Mouse (Mus musculus) 416B (cell line): Measurements from ENCODE around the gene Nhlh2.

Experiments
- DNase-seq: peaks from one replicate; pipeline ENCODE4 v3.0.0; 2011; ENCODE audit warnings: low read depth

The Nhlh2 gene

DNA sequence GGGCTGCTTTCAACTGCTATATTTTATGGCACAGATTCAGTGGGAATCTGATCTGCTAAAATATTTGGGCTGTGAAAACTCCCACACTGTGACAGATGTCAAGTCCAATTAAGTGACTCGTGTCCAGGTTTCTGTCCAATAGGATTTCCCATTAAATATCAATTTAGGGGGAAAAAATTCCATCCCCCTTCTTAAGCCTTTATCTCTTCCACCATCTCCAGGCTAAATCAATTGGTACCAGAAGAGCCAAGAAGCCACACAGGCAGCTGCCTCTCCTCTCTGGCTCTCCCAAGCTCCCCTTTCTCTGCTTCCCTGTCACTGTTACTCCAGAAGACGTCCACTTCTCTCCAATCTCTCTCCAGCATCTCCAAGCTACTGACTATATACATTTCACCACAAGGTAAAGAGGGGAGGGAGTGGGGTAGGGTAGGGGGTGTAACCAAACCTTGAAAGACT is at the start of gene Nhlh2:
Gene Nhlh2 (plus strand): TSS at position 151 of the 456 bp plus-strand sequence.
- no peak for DNase-seq

GRCm38 (mm10) chr3:101961146-101961835 is 48.6 kb upstream of the Nhlh2 start:
- DNase-seq, result no peak

DNA sequence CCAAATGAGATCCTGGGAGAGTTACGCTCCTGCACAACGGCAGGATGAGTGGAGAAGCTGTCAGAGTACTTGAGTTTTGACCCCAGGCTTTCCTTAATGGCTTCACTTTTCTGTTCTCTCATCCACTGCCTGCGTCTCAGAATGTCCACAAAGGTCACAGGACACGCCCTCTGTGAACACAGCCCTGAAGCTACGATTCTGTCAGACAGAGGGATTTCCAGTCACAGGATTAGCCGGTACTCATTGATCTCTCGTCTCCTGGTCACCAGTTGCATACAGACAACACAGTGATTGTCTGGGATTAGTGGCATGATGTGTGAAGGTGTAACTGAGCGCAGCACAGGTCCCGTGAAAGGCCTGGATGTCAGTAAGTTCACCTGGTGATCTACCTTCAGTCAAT is 46.4 kb upstream of the Nhlh2 start:
- DNase-seq, result no peak

- no peak for DNase-seq
These were observed 45.5 kb upstream of the Nhlh2 start for GRCm38 (mm10) chr3:101964352-101964751.

- DNase-seq, result no peak
These were observed 42.9 kb upstream of the Nhlh2 start for GRCm38 (mm10) chr3:101966825-101967558.

DNA sequence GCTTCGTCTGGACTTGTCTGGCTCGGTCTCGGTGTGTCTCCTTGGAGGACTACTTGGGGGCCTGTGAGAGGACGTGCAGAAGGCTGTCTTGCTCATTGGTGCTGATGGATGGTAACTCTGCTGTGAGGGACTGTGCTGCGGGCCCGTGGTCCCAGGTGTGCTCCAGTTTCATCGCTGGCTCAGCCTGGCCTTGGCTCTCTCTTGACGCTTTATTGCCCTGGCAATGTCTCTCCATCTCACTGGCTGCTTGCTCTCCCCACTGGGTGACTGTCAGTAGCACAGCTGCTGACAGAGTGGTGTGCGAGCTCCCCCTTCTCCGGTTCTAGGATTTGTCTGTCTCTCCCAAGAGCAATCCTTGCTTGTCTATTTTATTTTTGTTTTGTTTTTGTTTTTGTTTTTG is 34.5 kb upstream of the Nhlh2 start:
- no peak for DNase-seq

- DNase-seq, result no peak
These were observed 31.4 kb upstream of the Nhlh2 start for GRCm38 (mm10) chr3:101978299-101978994.

GRCm38 (mm10) chr3:101983917-101984316 is 26.0 kb upstream of the Nhlh2 start:
- DNase-seq, result peak; percentile 15

DNA sequence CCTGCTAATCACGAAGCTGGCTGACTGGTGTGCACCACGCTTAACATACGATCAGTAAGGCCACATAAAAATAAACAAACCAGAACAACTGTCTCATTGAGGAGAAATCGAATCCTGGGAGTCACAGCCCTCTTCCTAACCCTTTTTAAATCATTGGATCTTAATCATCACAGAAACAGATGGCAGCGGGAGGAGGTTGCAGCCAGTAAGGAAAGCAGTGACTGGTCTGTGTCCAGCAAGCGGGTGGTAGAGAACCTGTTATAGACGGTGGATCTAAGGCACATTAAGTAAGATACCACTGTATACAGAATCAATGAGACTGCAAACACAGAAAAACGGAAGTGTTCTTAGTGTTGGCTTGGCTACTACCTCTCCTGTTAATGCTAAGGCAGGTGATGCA is 24.2 kb upstream of the Nhlh2 start:
- DNase-seq, result no peak

DNA sequence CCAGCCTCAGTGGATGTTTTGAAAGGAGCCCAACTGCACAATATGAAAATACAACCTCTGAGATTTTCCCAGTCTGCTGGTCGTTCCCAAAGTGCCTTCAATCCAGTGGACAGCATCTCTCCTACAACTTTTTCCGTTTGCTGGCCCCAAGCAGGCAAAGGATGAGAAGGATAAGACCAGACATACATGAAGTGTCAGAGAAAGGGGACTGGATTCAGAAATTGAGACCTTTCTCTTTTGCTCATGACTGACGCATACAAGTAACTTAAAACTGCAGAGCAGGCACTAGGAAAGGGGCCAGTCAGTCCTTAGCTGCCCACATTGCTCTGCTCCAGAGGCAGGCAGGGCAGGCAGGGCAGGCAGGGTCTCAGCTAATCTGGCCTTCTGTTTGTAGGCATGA is 19.7 kb upstream of the Nhlh2 start:
- DNase-seq, result no peak

GRCm38 (mm10) chr3:101990995-101991516 is 18.8 kb upstream of the Nhlh2 start:
- no peak for DNase-seq

DNA sequence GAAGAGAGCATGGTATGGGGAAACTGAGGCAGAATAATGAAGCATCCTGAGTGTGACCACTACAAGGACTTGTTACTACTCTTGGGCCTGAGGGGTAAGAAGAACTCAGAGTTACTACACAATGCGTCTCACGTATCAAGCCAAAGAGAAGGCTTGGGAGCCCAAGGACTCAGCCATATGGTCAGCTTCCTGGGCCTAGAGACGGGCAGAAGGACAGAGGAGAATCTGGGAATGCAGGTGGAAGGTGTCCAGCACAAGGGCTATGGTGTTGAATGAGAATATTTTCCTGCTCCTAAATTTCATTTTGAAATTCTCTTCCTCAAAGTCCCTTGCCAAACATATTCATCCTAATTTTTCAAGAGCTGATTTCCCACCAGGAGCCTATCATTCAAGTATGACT is 12.0 kb upstream of the Nhlh2 start:
- no peak for DNase-seq

DNA sequence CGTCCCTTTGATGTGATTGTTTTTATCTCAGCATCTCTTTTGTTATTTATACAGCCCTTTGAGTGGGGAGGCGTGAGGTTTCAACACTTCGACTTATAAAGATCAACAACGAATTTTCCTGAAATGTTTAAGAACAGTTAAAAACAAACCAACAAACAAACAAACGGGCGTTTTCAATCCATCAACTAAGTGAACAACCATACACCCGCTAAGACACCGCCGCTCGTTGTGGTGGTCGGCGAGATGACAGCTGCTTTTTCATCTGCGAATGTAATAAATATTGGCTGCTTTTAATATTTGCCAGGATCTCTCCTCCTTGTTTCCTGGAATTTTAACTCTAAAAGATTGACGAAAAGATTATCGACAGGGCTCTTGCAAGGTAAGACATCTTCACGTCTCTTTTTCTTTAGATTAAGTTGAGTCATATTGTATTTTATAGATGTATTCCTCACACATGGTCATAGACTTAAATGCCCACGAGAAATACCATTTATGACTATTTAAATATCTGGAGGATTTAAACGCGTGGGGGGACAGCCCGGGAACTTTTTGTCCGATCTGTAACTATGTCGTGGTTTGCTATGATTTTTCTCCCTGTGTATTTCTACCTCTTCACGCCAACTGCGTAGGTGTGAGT is 923 bp downstream of the Nhlh2 start:
- DNase-seq, result no peak

GRCm38 (mm10) chr3:102011318-102012075 is 1.6 kb downstream of the Nhlh2 start:
- no peak for DNase-seq

DNA sequence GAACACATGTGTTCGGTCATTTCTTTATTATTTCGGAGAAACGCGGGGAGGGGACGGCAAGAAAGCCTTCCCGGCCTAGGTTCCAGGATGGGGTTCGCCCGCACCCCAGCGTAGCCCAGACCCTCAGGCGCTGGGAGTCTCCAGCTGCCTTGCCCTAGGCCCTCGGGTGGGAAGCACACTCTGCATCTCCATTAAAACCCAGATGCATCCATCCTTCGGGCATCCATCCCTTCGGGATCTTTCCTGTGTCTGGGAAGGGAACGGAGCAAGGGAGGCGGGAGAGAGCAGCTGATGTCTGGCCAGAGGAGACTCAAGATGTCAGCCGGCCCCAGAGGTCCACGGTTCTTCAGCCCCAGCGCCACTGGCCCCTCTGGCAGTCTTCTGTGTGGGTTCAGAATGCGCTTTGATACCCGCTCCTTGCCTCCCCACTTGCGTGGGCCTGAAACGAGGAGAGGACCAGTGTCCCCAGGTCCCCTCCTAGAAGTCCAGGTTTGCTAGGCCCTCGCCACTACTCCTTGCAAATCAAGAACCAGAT is 2.3 kb downstream of the Nhlh2 start:
- no peak for DNase-seq

DNA sequence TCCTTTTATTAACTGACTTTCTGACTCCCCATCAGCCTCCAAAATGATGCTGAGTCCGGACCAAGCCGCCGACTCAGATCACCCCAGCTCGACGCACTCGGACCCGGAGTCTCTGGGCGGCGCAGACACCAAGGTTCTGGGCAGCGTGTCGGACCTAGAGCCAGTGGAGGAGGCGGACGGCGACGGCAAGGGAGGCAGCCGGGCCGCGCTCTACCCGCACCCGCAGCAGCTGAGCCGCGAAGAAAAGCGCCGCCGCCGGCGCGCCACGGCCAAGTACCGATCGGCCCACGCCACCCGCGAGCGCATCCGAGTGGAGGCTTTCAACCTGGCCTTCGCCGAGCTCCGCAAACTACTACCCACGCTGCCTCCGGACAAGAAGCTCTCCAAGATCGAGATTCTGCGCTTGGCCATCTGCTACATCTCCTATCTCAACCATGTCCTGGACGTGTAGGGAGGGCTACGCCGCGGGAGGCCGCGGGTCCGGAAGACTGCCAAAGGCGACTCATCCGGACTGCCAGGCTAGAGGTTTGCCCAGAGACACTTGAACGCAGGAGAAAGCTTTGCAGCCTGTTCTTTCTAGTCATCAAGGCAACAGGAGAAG is 2.8 kb downstream of the Nhlh2 start:
- no peak for DNase-seq

DNA sequence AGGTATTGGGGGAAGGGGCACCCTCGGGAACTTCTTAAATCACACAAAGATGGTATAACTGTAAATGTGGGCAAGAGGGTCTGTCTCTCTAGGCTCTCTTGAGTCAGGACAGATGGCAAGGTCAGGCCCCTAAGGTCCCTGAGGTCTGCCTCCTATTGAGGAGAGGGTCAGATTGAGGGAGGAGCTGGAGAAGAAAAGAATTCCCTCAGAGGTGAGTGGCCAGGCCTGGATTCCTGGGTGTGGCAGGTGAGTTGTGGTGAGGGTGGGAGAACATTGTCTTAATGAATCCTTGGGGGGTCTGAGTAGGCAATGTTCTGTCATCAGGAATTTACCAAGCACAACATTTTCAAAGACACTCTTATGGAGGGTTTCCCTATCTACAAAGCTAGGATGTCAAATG is 10.7 kb downstream of the Nhlh2 start:
- no peak for DNase-seq

DNA sequence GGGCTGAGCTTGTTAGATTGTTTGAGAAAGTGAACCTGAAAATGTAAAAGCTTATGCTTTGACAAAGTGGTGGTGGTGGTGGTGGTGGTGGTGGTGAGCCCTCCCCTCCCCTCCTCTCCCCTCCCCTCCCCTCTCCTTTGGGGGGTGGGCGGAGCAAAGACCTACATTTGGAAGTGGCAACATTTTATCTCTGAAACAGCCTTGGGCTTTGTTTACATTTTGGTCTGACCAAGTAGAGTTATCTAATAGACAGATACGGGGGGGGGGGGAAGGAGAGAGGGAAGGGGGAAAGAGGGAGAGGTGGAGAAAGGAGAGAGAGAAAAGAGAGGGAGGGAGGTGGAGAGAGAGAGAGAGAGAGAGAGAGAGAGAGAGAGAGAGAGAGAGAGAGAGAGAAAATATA is 12.8 kb downstream of the Nhlh2 start:
- DNase-seq, result no peak

GRCm38 (mm10) chr3:102023337-102023736 is 13.5 kb downstream of the Nhlh2 start:
- DNase-seq, result no peak

DNA sequence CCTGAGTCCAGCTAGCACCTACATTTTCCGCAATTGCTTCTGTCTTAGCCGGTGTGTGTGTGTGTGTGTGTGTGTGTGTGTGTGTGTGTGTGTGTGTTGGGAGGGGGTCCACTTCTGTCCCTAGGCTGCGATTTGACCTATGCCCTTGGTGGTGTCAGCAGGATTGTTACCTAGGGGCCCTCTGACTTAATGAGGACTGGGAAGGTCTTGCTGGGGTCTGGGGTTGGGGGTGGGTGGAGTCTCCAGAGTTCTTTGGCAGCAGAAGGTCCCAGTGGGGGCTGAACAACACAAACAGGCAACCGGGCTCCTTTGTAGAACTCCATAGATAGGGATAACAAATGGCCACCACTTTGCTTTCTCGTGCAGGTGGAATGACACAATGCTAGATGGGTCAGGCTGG is 14.0 kb downstream of the Nhlh2 start:
- DNase-seq, result no peak

GRCm38 (mm10) chr3:102024981-102025451 is 15.1 kb downstream of the Nhlh2 start:
- DNase-seq, result no peak
